Mouse (Mus musculus) liver, postnatal 0 days (tissue): Measurements from ENCODE around the gene Sspo.

Source experiments
- CTCF ChIP-seq: sonication (generic); IDR thresholded peaks from 2 replicates; pipeline ENCODE4 v1.5.1; 2016; ENCODE audit warnings: antibody characterized with exemption, low read depth
- EP300 ChIP-seq: IDR thresholded peaks from 2 replicates; pipeline ENCODE4 v1.6.1; 2016; ENCODE audit warnings: antibody characterized with exemption, low read depth, mild to moderate bottlenecking

- TF ChIP-seq CTCF (no peak), EP300 (no peak)
Observed at GRCm38 (mm10) chr6:48529871-48530440, 81.9 kb downstream of the Sspo start.
